ENCODE assay signal across 25 mouse cellular contexts in genomic region chr3:134130412-134130811, GRCm38 (mm10).
A peak's percentile ranks its signal among the peaks of the same experiment; 100 is the strongest.
DNase-seq lines count a peak whose midpoint lies in the region; ATAC-seq lines count a peak whose summit lies in the region.
"Had no signal": no experiment of that assay in that cellular context is flagged by ENCODE, and none has a peak within 500 bp of the region (broad histone marks: within the 10 kb centered on the region; RNA-seq: fewer than 3 reads in every experiment).

No protein-coding gene starts in this region.

- H3K4me1 ChIP-seq in midbrain, embryonic 11.5 days (ENCODE audit: control insufficient read depth, insufficient read depth, low read length) = no peaks in the 10 kb centered on the region
- H3K4me1 ChIP-seq in midbrain, embryonic 13.5 days (replicated peaks) = no peaks in the 10 kb centered on the region
- H3K4me1 ChIP-seq in forebrain, embryonic 12.5 days = 0 out of 2 replicates have a peak, but pooled peaks cover 3% of the 10 kb centered on the region
- no peaks in the 10 kb centered on the region for H3K4me1 ChIP-seq in forebrain, embryonic 15.5 days
- H3K4me1 ChIP-seq: heart, embryonic 10.5 days; heart, embryonic 13.5 days; hindbrain, embryonic 12.5 days; hindbrain, embryonic 15.5 days had no signal

- H3K9me3 ChIP-seq in midbrain, embryonic 11.5 days (ENCODE audit: control insufficient read depth, low read length) = no peaks in the 10 kb centered on the region
- H3K9me3 ChIP-seq in midbrain, embryonic 13.5 days = no peaks in the 10 kb centered on the region
- no peaks in the 10 kb centered on the region for H3K9me3 ChIP-seq in forebrain, embryonic 12.5 days
- no peaks in the 10 kb centered on the region for H3K9me3 ChIP-seq in forebrain, embryonic 15.5 days
- H3K9me3 ChIP-seq: G1E; heart, embryonic 10.5 days; heart, embryonic 13.5 days; hindbrain, embryonic 12.5 days; hindbrain, embryonic 15.5 days had no signal

- H3K4me2 ChIP-seq in midbrain, embryonic 11.5 days = no peak overlapping the region
- H3K4me2 ChIP-seq in midbrain, embryonic 13.5 days (replicated peaks) = no peak overlapping the region
- H3K4me2 ChIP-seq in forebrain, embryonic 12.5 days = no peak overlapping the region
- no peak overlapping the region for H3K4me2 ChIP-seq in forebrain, embryonic 15.5 days (replicated peaks)
- H3K4me2 ChIP-seq: heart, embryonic 13.5 days; hindbrain, embryonic 12.5 days; hindbrain, embryonic 15.5 days had no signal

- H3K9ac ChIP-seq in midbrain, embryonic 11.5 days (ENCODE audit: low read length) = no peak overlapping the region
- H3K9ac ChIP-seq in midbrain, embryonic 13.5 days (replicated peaks) = no peak overlapping the region
- H3K9ac ChIP-seq in forebrain, embryonic 12.5 days = no peak overlapping the region
- H3K9ac ChIP-seq in forebrain, embryonic 15.5 days (replicated peaks) = no peak overlapping the region
- H3K9ac ChIP-seq: heart, embryonic 13.5 days; hindbrain, embryonic 12.5 days; hindbrain, embryonic 15.5 days had no signal

- peak; percentile 75 for ATAC-seq in midbrain, embryonic 11.5 days (ENCODE audit: low FRiP score)
- no peak for ATAC-seq in midbrain, embryonic 13.5 days
- peak; percentile 68; the same call in 1 of the 2 replicates for ATAC-seq in forebrain, embryonic 12.5 days (ENCODE audit: low FRiP score)
- ATAC-seq in forebrain, embryonic 15.5 days (replicated peaks) = peak; percentile 80
- ATAC-seq: intestine, postnatal 0 days; Patski had no signal

- no peaks in the 10 kb centered on the region for H3K36me3 ChIP-seq in midbrain, embryonic 11.5 days (ENCODE audit: control insufficient read depth, insufficient read depth, low read length)
- H3K36me3 ChIP-seq in midbrain, embryonic 13.5 days = no peaks in the 10 kb centered on the region
- H3K36me3 ChIP-seq in forebrain, embryonic 12.5 days (replicated peaks) = no peaks in the 10 kb centered on the region
- no peaks in the 10 kb centered on the region for H3K36me3 ChIP-seq in forebrain, embryonic 15.5 days
- H3K36me3 ChIP-seq: G1E; heart, embryonic 10.5 days; heart, embryonic 13.5 days; hindbrain, embryonic 12.5 days; hindbrain, embryonic 15.5 days had no signal

- H3K4me3 ChIP-seq in midbrain, embryonic 11.5 days (ENCODE audit: low read depth, low read length) = no peak overlapping the region
- no peak overlapping the region for H3K4me3 ChIP-seq in midbrain, embryonic 13.5 days (replicated peaks)
- no peak overlapping the region for H3K4me3 ChIP-seq in forebrain, embryonic 12.5 days (replicated peaks)
- no peak overlapping the region for H3K4me3 ChIP-seq in forebrain, embryonic 15.5 days
- H3K4me3 ChIP-seq: heart, adult 2 months; heart, embryonic 10.5 days; heart, embryonic 13.5 days; hindbrain, embryonic 12.5 days; hindbrain, embryonic 15.5 days had no signal

- no peak for DNase-seq in midbrain, embryonic 11.5 days (ENCODE audit: low spot score, missing footprints)
- no peak for DNase-seq in gastrocnemius, postnatal 10 days
- DNase-seq in T-cell, adult 2 months (ENCODE audit: low spot score) = no peak
- DNase-seq in adrenal gland, adult 2 months = no peak
- DNase-seq: adrenal gland, adult 8-10 months; adrenal gland, postnatal 25 days; B cell, adult 2 months; cerebellum, adult 18-20 months; cerebellum, adult 9-10 months; cerebellum, postnatal 14 days; gastrocnemius, postnatal 36 days; heart, adult 2 months; heart, postnatal 14 days; heart, postnatal 4 days had no signal

- WGBS in midbrain, embryonic 11.5 days = 31% methylated on average over 3 of the region's 3 CpGs
- 28% methylated on average over 3 of the region's 3 CpGs for WGBS in midbrain, embryonic 13.5 days
- WGBS in forebrain, embryonic 12.5 days = 21% methylated on average over 3 of the region's 3 CpGs
- WGBS in forebrain, embryonic 15.5 days = 22% methylated on average over 3 of the region's 3 CpGs

- H3K27ac ChIP-seq in midbrain, embryonic 11.5 days (ENCODE audit: low read depth, low read length) = no peak overlapping the region
- H3K27ac ChIP-seq in midbrain, embryonic 13.5 days = no peak overlapping the region
- H3K27ac ChIP-seq in forebrain, embryonic 12.5 days = no peak overlapping the region
- no peak overlapping the region for H3K27ac ChIP-seq in forebrain, embryonic 15.5 days (replicated peaks)
- H3K27ac ChIP-seq: heart, adult 2 months; heart, embryonic 10.5 days; heart, embryonic 13.5 days; hindbrain, embryonic 12.5 days; hindbrain, embryonic 15.5 days had no signal

- no peaks in the 10 kb centered on the region for H3K27me3 ChIP-seq in midbrain, embryonic 11.5 days (ENCODE audit: control insufficient read depth, insufficient read depth, low read length)
- no peaks in the 10 kb centered on the region for H3K27me3 ChIP-seq in midbrain, embryonic 13.5 days
- H3K27me3 ChIP-seq in forebrain, embryonic 12.5 days = no peaks in the 10 kb centered on the region
- H3K27me3 ChIP-seq in forebrain, embryonic 15.5 days = no peaks in the 10 kb centered on the region
- H3K27me3 ChIP-seq: CH12.LX; heart, embryonic 13.5 days; hindbrain, embryonic 12.5 days; hindbrain, embryonic 15.5 days; Patski had no signal
